Mouse (Mus musculus): ENCODE measurements at regions not wholly inside any gene's neighbourhood (a gene's known extent, or its start where the extent isn't known, plus 50 kb on each side); places are given as distances from the start of the nearest gene placed in this dataset.
A peak's percentile ranks its signal among the peaks of the same experiment; 100 is the strongest.
"Not testable (repeated sequence)": the region's sequence is repeated elsewhere in the genome, so short reads cannot be mapped to it uniquely, and the experiment has no call there.

GRCm38 (mm10) chr1:145139267-145139651 lies 364.0 kb upstream of the Rgs18 start:
- Histone ChIP-seq H3K27ac (ENCODE audit: insufficient read depth, low read depth, low read length) (no peak overlapping the region), H3K4me3 (ENCODE audit: insufficient read depth, low read length) (no peak overlapping the region), H3K4me1 (ENCODE audit: control insufficient read depth, insufficient read depth, low read length) (no peaks in the 10 kb centered on the region)
- TF ChIP-seq CTCF (IDR thresholded peaks at IDR 0.05; ENCODE audit: low read depth, low read length) (no peak), POLR2A (IDR thresholded peaks at IDR 0.05; ENCODE audit: borderline replicate concordance, low read depth, low read length) (no peak)

GRCm38 (mm10) chr1:145138452-145139266 lies 363.4 kb upstream of the Rgs18 start:
- Histone ChIP-seq H3K4me3 (ENCODE audit: insufficient read depth, low read length) (no peak overlapping the region), H3K4me1 (ENCODE audit: control insufficient read depth, insufficient read depth, low read length) (no peaks in the 10 kb centered on the region), H3K27ac (ENCODE audit: insufficient read depth, low read depth, low read length) (no peak overlapping the region)
- TF ChIP-seq CTCF (IDR thresholded peaks at IDR 0.05; ENCODE audit: low read depth, low read length) (no peak), POLR2A (IDR thresholded peaks at IDR 0.05; ENCODE audit: borderline replicate concordance, low read depth, low read length) (no peak)

DNA sequence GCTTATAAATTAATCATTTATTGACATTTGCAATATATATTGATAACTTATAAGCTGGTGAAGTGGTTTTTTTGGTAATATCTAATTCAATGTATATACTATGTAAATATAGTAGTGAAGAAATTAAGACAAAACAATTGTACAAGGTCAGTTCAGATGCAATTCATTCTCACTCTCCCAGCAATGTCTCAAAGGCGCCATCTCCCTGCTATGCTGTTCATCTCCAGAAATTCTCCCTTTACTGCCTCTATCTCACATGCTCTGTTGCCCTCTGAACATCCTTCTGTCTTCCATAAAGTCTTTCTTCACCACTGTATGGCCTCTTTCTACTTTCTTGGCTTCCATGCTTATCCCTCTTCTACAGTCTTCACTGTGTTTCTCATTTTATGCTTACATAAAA lies 355.8 kb upstream of the Rgs18 start:
- Histone ChIP-seq H3K27ac (ENCODE audit: insufficient read depth, low read depth, low read length) (no peak overlapping the region), H3K4me1 (ENCODE audit: control insufficient read depth, insufficient read depth, low read length) (no peaks in the 10 kb centered on the region), H3K4me3 (ENCODE audit: insufficient read depth, low read length) (no peak overlapping the region)
- no peak for TF ChIP-seq CTCF (IDR thresholded peaks at IDR 0.05; ENCODE audit: low read depth, low read length)
- TF ChIP-seq POLR2A (IDR thresholded peaks at IDR 0.05; ENCODE audit: borderline replicate concordance, low read depth, low read length): no peak

DNA sequence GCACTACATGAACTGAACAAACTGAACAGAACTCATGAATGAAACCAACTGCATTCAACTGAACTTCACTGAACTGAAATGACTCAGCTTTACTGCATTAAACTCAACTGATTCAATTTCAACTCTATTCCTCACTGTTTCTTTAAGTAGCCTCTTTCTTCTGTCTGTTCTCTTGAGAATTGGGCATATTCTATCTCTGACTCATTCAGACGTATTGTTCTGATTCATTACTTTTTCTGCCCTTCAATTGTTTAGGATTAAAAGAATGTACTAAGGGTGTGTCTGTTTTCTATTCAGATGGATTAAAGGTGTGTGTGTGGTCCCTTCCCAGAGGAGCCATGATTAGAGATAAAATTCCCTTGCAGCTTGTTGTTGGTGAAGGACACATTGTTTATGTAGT lies 337.9 kb upstream of the Rgs18 start:
- H3K4me3 ChIP-seq (ENCODE audit: insufficient read depth, low read length): no peak overlapping the region
- H3K4me1 ChIP-seq (ENCODE audit: control insufficient read depth, insufficient read depth, low read length): no peaks in the 10 kb centered on the region
- no peak for TF ChIP-seq POLR2A (IDR thresholded peaks at IDR 0.05; ENCODE audit: borderline replicate concordance, low read depth, low read length)
- no peak for TF ChIP-seq CTCF (IDR thresholded peaks at IDR 0.05; ENCODE audit: low read depth, low read length)
- H3K27ac ChIP-seq (ENCODE audit: insufficient read depth, low read depth, low read length): no peak overlapping the region

DNA sequence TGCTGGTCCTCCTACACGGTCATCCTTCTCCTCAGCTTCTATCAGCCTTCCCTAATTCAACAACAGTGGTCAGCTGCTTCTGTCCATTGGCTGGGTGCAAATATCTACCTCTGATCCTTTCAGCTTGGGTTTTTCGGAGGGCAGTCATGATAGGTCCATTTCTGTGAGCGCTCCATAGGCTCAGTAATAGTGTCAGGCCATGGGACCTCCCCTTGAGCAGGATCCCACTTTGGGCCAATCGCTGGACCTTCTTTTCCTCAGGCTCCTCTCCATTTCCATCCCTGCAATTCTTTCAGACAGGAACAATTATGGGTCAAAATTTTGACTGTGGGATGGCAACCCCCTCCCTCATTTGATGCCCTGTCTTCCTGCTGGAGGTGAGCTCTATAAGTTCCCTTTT lies 331.5 kb upstream of the Rgs18 start:
- not testable (repeated sequence) for H3K4me3 ChIP-seq (ENCODE audit: insufficient read depth, low read length); H3K27ac ChIP-seq (ENCODE audit: insufficient read depth, low read depth, low read length); H3K4me1 ChIP-seq (ENCODE audit: control insufficient read depth, insufficient read depth, low read length)

GRCm38 (mm10) chr1:145065255-145065854 lies 290.1 kb upstream of the Rgs18 start:
- H3K4me3 ChIP-seq (ENCODE audit: insufficient read depth, low read length): no peak overlapping the region
- no peak for TF ChIP-seq CTCF (IDR thresholded peaks at IDR 0.05; ENCODE audit: low read depth, low read length)
- no peak for TF ChIP-seq POLR2A (IDR thresholded peaks at IDR 0.05; ENCODE audit: borderline replicate concordance, low read depth, low read length)
- no peak overlapping the region for H3K27ac ChIP-seq (ENCODE audit: insufficient read depth, low read depth, low read length)
- no peaks in the 10 kb centered on the region for H3K4me1 ChIP-seq (ENCODE audit: control insufficient read depth, insufficient read depth, low read length)

DNA sequence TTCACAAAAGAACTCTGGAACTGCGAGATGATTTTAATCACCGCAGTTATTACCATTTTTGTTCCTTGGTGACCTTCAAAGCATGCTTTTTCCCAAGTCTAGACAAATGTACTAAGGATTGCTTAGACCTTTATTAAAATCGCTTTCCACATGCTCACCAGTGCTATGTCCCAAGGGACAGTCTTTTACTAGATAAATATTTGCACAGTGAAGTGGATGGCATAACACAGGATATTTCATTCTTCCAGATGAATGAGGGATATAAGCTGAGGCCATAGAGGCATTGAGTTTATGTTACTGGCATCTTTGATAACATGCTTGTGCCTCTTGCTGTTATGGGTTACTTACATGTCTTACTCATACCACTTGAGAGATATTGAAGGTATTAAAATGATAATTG lies 289.1 kb upstream of the Rgs18 start:
- TF ChIP-seq POLR2A (IDR thresholded peaks at IDR 0.05; ENCODE audit: borderline replicate concordance, low read depth, low read length) (no peak), CTCF (IDR thresholded peaks at IDR 0.05; ENCODE audit: low read depth, low read length) (no peak)
- Histone ChIP-seq H3K27ac (ENCODE audit: insufficient read depth, low read depth, low read length) (no peak overlapping the region), H3K4me1 (ENCODE audit: control insufficient read depth, insufficient read depth, low read length) (no peaks in the 10 kb centered on the region), H3K4me3 (ENCODE audit: insufficient read depth, low read length) (no peak overlapping the region)

GRCm38 (mm10) chr1:145015623-145016022 lies 240.4 kb upstream of the Rgs18 start:
- Histone ChIP-seq H3K4me1 (ENCODE audit: control insufficient read depth, insufficient read depth, low read length) (no peaks in the 10 kb centered on the region), H3K27ac (ENCODE audit: insufficient read depth, low read depth, low read length) (no peak overlapping the region), H3K4me3 (ENCODE audit: insufficient read depth, low read length) (no peak overlapping the region)
- TF ChIP-seq CTCF (IDR thresholded peaks at IDR 0.05; ENCODE audit: low read depth, low read length) (no peak), POLR2A (IDR thresholded peaks at IDR 0.05; ENCODE audit: borderline replicate concordance, low read depth, low read length) (no peak)

GRCm38 (mm10) chr1:145010833-145011232 lies 235.6 kb upstream of the Rgs18 start:
- H3K4me1 ChIP-seq (ENCODE audit: control insufficient read depth, insufficient read depth, low read length): no peaks in the 10 kb centered on the region
- H3K27ac ChIP-seq (ENCODE audit: insufficient read depth, low read depth, low read length): no peak overlapping the region
- no peak overlapping the region for H3K4me3 ChIP-seq (ENCODE audit: insufficient read depth, low read length)
- TF ChIP-seq POLR2A (IDR thresholded peaks at IDR 0.05; ENCODE audit: borderline replicate concordance, low read depth, low read length) (no peak), CTCF (IDR thresholded peaks at IDR 0.05; ENCODE audit: low read depth, low read length) (no peak)

- Histone ChIP-seq H3K4me1 (ENCODE audit: control insufficient read depth, insufficient read depth, low read length) (no peaks in the 10 kb centered on the region), H3K4me3 (ENCODE audit: insufficient read depth, low read length) (peak overlapping the region; percentile 6; the same call in 1 of the 2 replicates), H3K27ac (ENCODE audit: insufficient read depth, low read depth, low read length) (no peak overlapping the region)
- TF ChIP-seq CTCF (IDR thresholded peaks at IDR 0.05; ENCODE audit: low read depth, low read length) (no peak), POLR2A (IDR thresholded peaks at IDR 0.05; ENCODE audit: borderline replicate concordance, low read depth, low read length) (no peak)
These were observed 202.9 kb upstream of the Rgs18 start for GRCm38 (mm10) chr1:144978167-144978566.

Measured in bone marrow macrophage, adult 2 months (primary cell).